Mouse (Mus musculus): Measurements from ENCODE around the gene Rap2b. TPM values are rescaled to one million over a fixed set of nuclear protein-coding genes. Genes with fewer than 3 reads are reported as not detected.

Gene Rap2b
- polyA plus RNA-seq (2015; fragmentation: Nextera tagmentation; extraction: Ambion mirVana): 1.9 and 2.0 TPM in 2 replicates

- Histone ChIP-seq H3K27me3 (ENCODE audit: control insufficient read depth, insufficient read depth, low read depth, low read length) (peaks cover 3% of the 10 kb centered on the region; the same call in 1 of the 2 replicates), H3K4me2 (ENCODE audit: low read depth, low read length) (no peak within 1 kb of the TSS)
- WGBS (ENCODE audit: insufficient replicate concordance): 54% methylated on average over 1 of the region's 1 CpGs
These were observed at the start of gene Rap2b for GRCm38 (mm10) chr3:61361338-61361737. Gene Rap2b, plus strand, starts transcription at chr3:61361638.

GRCm38 (mm10) chr3:61315002-61315401 is 46.4 kb upstream of the Rap2b start:
- H3K27ac ChIP-seq (ENCODE audit: low read length): no peak overlapping the region
- H3K9ac ChIP-seq (ENCODE audit: low read depth, low read length): no peak overlapping the region
- ATAC-seq (ENCODE audit: low read depth): no peak
- H3K27me3 ChIP-seq (ENCODE audit: control insufficient read depth, insufficient read depth, low read depth, low read length): no peaks in the 10 kb centered on the region
- no peak overlapping the region for H3K4me2 ChIP-seq (ENCODE audit: low read depth, low read length)
- WGBS (ENCODE audit: insufficient replicate concordance): 38% methylated on average over 2 of the region's 2 CpGs
- H3K36me3 ChIP-seq (ENCODE audit: control insufficient read depth, insufficient read depth): no peaks in the 10 kb centered on the region
- H3K4me3 ChIP-seq (ENCODE audit: low read depth, low read length): no peak overlapping the region
- no peaks in the 10 kb centered on the region for H3K4me1 ChIP-seq (ENCODE audit: control insufficient read depth, low read depth, low read length)
- H3K9me3 ChIP-seq (replicated peaks; ENCODE audit: control insufficient read depth, low read length): no peaks in the 10 kb centered on the region

More at GRCm38 (mm10) chr3:61361338-61361737, at the start of gene Rap2b:
- H3K27ac ChIP-seq (ENCODE audit: low read length): no peak within 1 kb of the TSS
- H3K4me3 ChIP-seq (ENCODE audit: low read depth, low read length): no peak within 1 kb of the TSS
- peaks cover 18% of the 10 kb centered on the region for H3K4me1 ChIP-seq (ENCODE audit: control insufficient read depth, low read depth, low read length)
- H3K36me3 ChIP-seq (ENCODE audit: control insufficient read depth, insufficient read depth): no peaks in the 10 kb centered on the region
- no peak within 1 kb of the TSS for H3K9ac ChIP-seq (ENCODE audit: low read depth, low read length)
- H3K9me3 ChIP-seq (replicated peaks; ENCODE audit: control insufficient read depth, low read length): no peaks in the 10 kb centered on the region
- ATAC-seq (ENCODE audit: low read depth): no peak

GRCm38 (mm10) chr3:61320031-61320430 is 41.4 kb upstream of the Rap2b start:
- no peak for ATAC-seq (ENCODE audit: low read depth)
- Histone ChIP-seq H3K27me3 (ENCODE audit: control insufficient read depth, insufficient read depth, low read depth, low read length) (no peaks in the 10 kb centered on the region), H3K36me3 (ENCODE audit: control insufficient read depth, insufficient read depth) (no peaks in the 10 kb centered on the region), H3K4me1 (ENCODE audit: control insufficient read depth, low read depth, low read length) (no peaks in the 10 kb centered on the region), H3K9ac (ENCODE audit: low read depth, low read length) (no peak overlapping the region), H3K27ac (ENCODE audit: low read length) (no peak overlapping the region), H3K4me2 (ENCODE audit: low read depth, low read length) (no peak overlapping the region), H3K9me3 (replicated peaks; ENCODE audit: control insufficient read depth, low read length) (no peaks in the 10 kb centered on the region), H3K4me3 (ENCODE audit: low read depth, low read length) (no peak overlapping the region)
- WGBS (ENCODE audit: insufficient replicate concordance): 64% methylated on average over 2 of the region's 2 CpGs

GRCm38 (mm10) chr3:61321632-61322031 is 39.8 kb upstream of the Rap2b start:
- H3K4me3 ChIP-seq (ENCODE audit: low read depth, low read length): no peak overlapping the region
- WGBS (ENCODE audit: insufficient replicate concordance): 28% methylated on average over 6 of the region's 6 CpGs
- no peak for ATAC-seq (ENCODE audit: low read depth)

GRCm38 (mm10) chr3:61336205-61336604 is 25.2 kb upstream of the Rap2b start:
- Histone ChIP-seq H3K4me1 (ENCODE audit: control insufficient read depth, low read depth, low read length) (no peaks in the 10 kb centered on the region), H3K36me3 (ENCODE audit: control insufficient read depth, insufficient read depth) (no peaks in the 10 kb centered on the region), H3K4me3 (ENCODE audit: low read depth, low read length) (no peak overlapping the region), H3K27me3 (ENCODE audit: control insufficient read depth, insufficient read depth, low read depth, low read length) (no peaks in the 10 kb centered on the region), H3K27ac (ENCODE audit: low read length) (no peak overlapping the region), H3K4me2 (ENCODE audit: low read depth, low read length) (no peak overlapping the region), H3K9me3 (replicated peaks; ENCODE audit: control insufficient read depth, low read length) (no peaks in the 10 kb centered on the region), H3K9ac (ENCODE audit: low read depth, low read length) (no peak overlapping the region)
- WGBS (ENCODE audit: insufficient replicate concordance): 21% methylated on average over 2 of the region's 2 CpGs
- no peak for ATAC-seq (ENCODE audit: low read depth)

More at GRCm38 (mm10) chr3:61321632-61322031, 39.8 kb upstream of the Rap2b start:
- no peak overlapping the region for H3K9ac ChIP-seq (ENCODE audit: low read depth, low read length)
- no peaks in the 10 kb centered on the region for H3K4me1 ChIP-seq (ENCODE audit: control insufficient read depth, low read depth, low read length)
- no peak overlapping the region for H3K4me2 ChIP-seq (ENCODE audit: low read depth, low read length)
- no peaks in the 10 kb centered on the region for H3K36me3 ChIP-seq (ENCODE audit: control insufficient read depth, insufficient read depth)
- H3K27ac ChIP-seq (ENCODE audit: low read length): no peak overlapping the region
- no peaks in the 10 kb centered on the region for H3K27me3 ChIP-seq (ENCODE audit: control insufficient read depth, insufficient read depth, low read depth, low read length)
- no peaks in the 10 kb centered on the region for H3K9me3 ChIP-seq (replicated peaks; ENCODE audit: control insufficient read depth, low read length)

GRCm38 (mm10) chr3:61337230-61337629 is 24.2 kb upstream of the Rap2b start:
- no peaks in the 10 kb centered on the region for H3K27me3 ChIP-seq (ENCODE audit: control insufficient read depth, insufficient read depth, low read depth, low read length)
- H3K4me2 ChIP-seq (ENCODE audit: low read depth, low read length): no peak overlapping the region
- WGBS (ENCODE audit: insufficient replicate concordance): 55% methylated on average over 3 of the region's 3 CpGs
- H3K36me3 ChIP-seq (ENCODE audit: control insufficient read depth, insufficient read depth): no peaks in the 10 kb centered on the region
- no peaks in the 10 kb centered on the region for H3K9me3 ChIP-seq (replicated peaks; ENCODE audit: control insufficient read depth, low read length)
- ATAC-seq (ENCODE audit: low read depth): no peak
- H3K9ac ChIP-seq (ENCODE audit: low read depth, low read length): no peak overlapping the region
- no peak overlapping the region for H3K4me3 ChIP-seq (ENCODE audit: low read depth, low read length)
- H3K27ac ChIP-seq (ENCODE audit: low read length): no peak overlapping the region
- no peaks in the 10 kb centered on the region for H3K4me1 ChIP-seq (ENCODE audit: control insufficient read depth, low read depth, low read length)

GRCm38 (mm10) chr3:61340321-61340720 is 21.1 kb upstream of the Rap2b start:
- ATAC-seq (ENCODE audit: low read depth): no peak
- H3K27ac ChIP-seq (ENCODE audit: low read length): no peak overlapping the region
- no peak overlapping the region for H3K4me3 ChIP-seq (ENCODE audit: low read depth, low read length)
- H3K9ac ChIP-seq (ENCODE audit: low read depth, low read length): no peak overlapping the region
- no peaks in the 10 kb centered on the region for H3K9me3 ChIP-seq (replicated peaks; ENCODE audit: control insufficient read depth, low read length)
- no peaks in the 10 kb centered on the region for H3K4me1 ChIP-seq (ENCODE audit: control insufficient read depth, low read depth, low read length)
- H3K4me2 ChIP-seq (ENCODE audit: low read depth, low read length): no peak overlapping the region
- no peaks in the 10 kb centered on the region for H3K36me3 ChIP-seq (ENCODE audit: control insufficient read depth, insufficient read depth)
- 71% methylated on average over 5 of the region's 5 CpGs for WGBS (ENCODE audit: insufficient replicate concordance)
- H3K27me3 ChIP-seq (ENCODE audit: control insufficient read depth, insufficient read depth, low read depth, low read length): no peaks in the 10 kb centered on the region

GRCm38 (mm10) chr3:61344031-61344430 is 17.4 kb upstream of the Rap2b start:
- Histone ChIP-seq H3K27ac (ENCODE audit: low read length) (no peak overlapping the region), H3K36me3 (ENCODE audit: control insufficient read depth, insufficient read depth) (no peaks in the 10 kb centered on the region), H3K4me2 (ENCODE audit: low read depth, low read length) (no peak overlapping the region), H3K4me1 (ENCODE audit: control insufficient read depth, low read depth, low read length) (no peaks in the 10 kb centered on the region), H3K4me3 (ENCODE audit: low read depth, low read length) (no peak overlapping the region), H3K9ac (ENCODE audit: low read depth, low read length) (no peak overlapping the region), H3K9me3 (replicated peaks; ENCODE audit: control insufficient read depth, low read length) (no peaks in the 10 kb centered on the region), H3K27me3 (ENCODE audit: control insufficient read depth, insufficient read depth, low read depth, low read length) (no peaks in the 10 kb centered on the region)
- no peak for ATAC-seq (ENCODE audit: low read depth)
- WGBS (ENCODE audit: insufficient replicate concordance): 45% methylated on average over 7 of the region's 7 CpGs

- WGBS (ENCODE audit: insufficient replicate concordance): 40% methylated on average over 1 of the region's 1 CpGs
- no peak for ATAC-seq (ENCODE audit: low read depth)
These were observed 15.8 kb upstream of the Rap2b start for GRCm38 (mm10) chr3:61345636-61346035.

More at GRCm38 (mm10) chr3:61345636-61346035, 15.8 kb upstream of the Rap2b start:
- no peak overlapping the region for H3K27ac ChIP-seq (ENCODE audit: low read length)
- H3K9ac ChIP-seq (ENCODE audit: low read depth, low read length): no peak overlapping the region
- H3K36me3 ChIP-seq (ENCODE audit: control insufficient read depth, insufficient read depth): no peaks in the 10 kb centered on the region
- no peak overlapping the region for H3K4me2 ChIP-seq (ENCODE audit: low read depth, low read length)
- H3K27me3 ChIP-seq (ENCODE audit: control insufficient read depth, insufficient read depth, low read depth, low read length): no peaks in the 10 kb centered on the region
- no peak overlapping the region for H3K4me3 ChIP-seq (ENCODE audit: low read depth, low read length)
- no peaks in the 10 kb centered on the region for H3K9me3 ChIP-seq (replicated peaks; ENCODE audit: control insufficient read depth, low read length)
- H3K4me1 ChIP-seq (ENCODE audit: control insufficient read depth, low read depth, low read length): no peaks in the 10 kb centered on the region

Measured in liver, embryonic 16.5 days (tissue).